Mouse (Mus musculus): ENCODE data around the gene Nhlrc3. TPM values are rescaled to one million over a fixed set of nuclear protein-coding genes. Genes with fewer than 3 reads are reported as not detected.

The Nhlrc3 gene
- polyA plus RNA-seq, 1 experiment from 2014 or later: 9.0 TPM

DNA sequence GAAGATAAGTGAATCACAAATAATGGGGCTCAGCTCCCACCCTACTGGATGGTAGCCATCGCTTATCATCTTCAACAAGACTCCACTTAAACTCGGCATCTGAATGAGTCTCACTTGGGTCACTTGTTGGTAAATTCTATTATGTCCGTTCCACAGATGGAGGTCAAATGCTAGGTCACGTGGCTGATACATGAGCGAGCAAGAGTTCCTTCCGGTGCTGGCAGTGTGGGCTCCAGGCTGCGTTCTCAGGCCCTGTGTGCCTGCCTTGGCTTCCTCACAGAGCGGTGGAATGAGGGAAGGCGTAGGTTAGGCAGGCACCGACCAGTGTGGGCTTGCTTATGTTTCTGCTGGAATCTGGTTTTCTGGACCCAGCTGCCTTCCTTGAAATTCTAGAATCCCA lies 23.4 kb upstream of the Nhlrc3 start:
- ATAC-seq (ENCODE audit: low FRiP score, low TSS enrichment) (no peak), DNase-seq (ENCODE audit: low spot score) (no peak)
- Histone ChIP-seq H3K27ac (replicated peaks) (no peak overlapping the region), H3K4me2 (replicated peaks; ENCODE audit: low read depth) (no peak overlapping the region), H3K36me3 (ENCODE audit: control insufficient read depth, insufficient read depth, low read length) (peaks cover 2% of the 10 kb centered on the region; the same call in 1 of the 2 replicates), H3K9ac (ENCODE audit: low read length) (no peak overlapping the region), H3K9me3 (ENCODE audit: control insufficient read depth, low read length) (no peaks in the 10 kb centered on the region), H3K4me1 (replicated peaks; ENCODE audit: control insufficient read depth, insufficient read depth) (no peaks in the 10 kb centered on the region), H3K4me3 (ENCODE audit: low read depth, low read length) (no peak overlapping the region), H3K27me3 (ENCODE audit: control insufficient read depth, insufficient read depth, low read length) (no peaks in the 10 kb centered on the region)
- WGBS: 61% methylated on average over 10 of the region's 10 CpGs
- TF ChIP-seq EP300 (optimal IDR thresholded peaks at IDR 0.05) (no peak), CTCF (IDR thresholded peaks at IDR 0.05; ENCODE audit: low read depth) (no peak)

DNA sequence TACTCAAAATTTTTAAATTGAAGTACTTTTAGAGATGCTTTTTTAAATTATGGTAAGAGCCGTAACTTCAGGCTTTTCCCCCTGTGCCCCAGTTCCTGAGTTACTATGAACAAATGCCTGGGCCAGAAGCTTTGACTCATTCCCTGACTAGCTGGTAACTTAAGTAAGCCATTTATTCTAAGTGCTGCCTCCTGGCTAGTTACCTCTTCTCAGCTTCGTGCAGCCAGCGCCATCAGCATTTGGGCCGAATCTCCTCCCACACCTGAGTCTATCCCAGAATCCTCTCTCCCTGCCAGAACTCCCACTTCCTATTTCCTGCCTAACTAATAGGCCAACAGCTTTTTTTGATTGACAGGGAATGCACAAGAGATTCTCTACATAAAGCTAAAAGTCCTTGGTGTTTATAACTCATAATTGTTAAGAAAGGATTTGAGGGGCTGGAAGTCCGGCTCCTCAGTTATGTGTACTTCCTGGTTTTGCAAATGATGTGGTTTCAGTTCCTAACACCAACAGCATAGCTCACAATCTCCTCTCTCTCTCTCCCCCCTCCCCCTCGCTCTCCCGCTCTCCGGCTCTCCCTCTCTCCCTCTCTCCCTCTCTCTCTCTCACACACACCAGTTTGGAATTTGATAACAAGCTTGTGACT lies 20.4 kb upstream of the Nhlrc3 start:
- TF ChIP-seq EP300 (optimal IDR thresholded peaks at IDR 0.05) (no peak), CTCF (IDR thresholded peaks at IDR 0.05; ENCODE audit: low read depth) (no peak)

GRCm38 (mm10) chr3:53478419-53479046 lies 15.4 kb upstream of the Nhlrc3 start:
- no peaks in the 10 kb centered on the region for H3K9me3 ChIP-seq (ENCODE audit: control insufficient read depth, low read length)
- no peak overlapping the region for H3K27ac ChIP-seq (replicated peaks)
- no peaks in the 10 kb centered on the region for H3K27me3 ChIP-seq (ENCODE audit: control insufficient read depth, insufficient read depth, low read length)
- no peaks in the 10 kb centered on the region for H3K4me1 ChIP-seq (replicated peaks; ENCODE audit: control insufficient read depth, insufficient read depth)
- ATAC-seq (ENCODE audit: low FRiP score, low TSS enrichment) (peak; percentile 49), DNase-seq (ENCODE audit: low spot score) (no peak)
- H3K4me3 ChIP-seq (ENCODE audit: low read depth, low read length): no peak overlapping the region
- peaks cover 35% of the 10 kb centered on the region for H3K36me3 ChIP-seq (ENCODE audit: control insufficient read depth, insufficient read depth, low read length)
- no peak overlapping the region for H3K9ac ChIP-seq (ENCODE audit: low read length)
- TF ChIP-seq CTCF (IDR thresholded peaks at IDR 0.05; ENCODE audit: low read depth) (no peak), EP300 (optimal IDR thresholded peaks at IDR 0.05) (no peak)
- 92% methylated on average over 30 of the region's 30 CpGs for WGBS
- no peak overlapping the region for H3K4me2 ChIP-seq (replicated peaks; ENCODE audit: low read depth)

More for the DNA sequence above, 20.4 kb upstream of the Nhlrc3 start:
- no peak overlapping the region for H3K4me3 ChIP-seq (ENCODE audit: low read depth, low read length)
- no peaks in the 10 kb centered on the region for H3K4me1 ChIP-seq (replicated peaks; ENCODE audit: control insufficient read depth, insufficient read depth)
- peaks cover 8% of the 10 kb centered on the region; the same call in 1 of the 2 replicates for H3K36me3 ChIP-seq (ENCODE audit: control insufficient read depth, insufficient read depth, low read length)
- WGBS: 79% methylated on average over 8 of the region's 8 CpGs
- no peak overlapping the region for H3K4me2 ChIP-seq (replicated peaks; ENCODE audit: low read depth)
- H3K27ac ChIP-seq (replicated peaks): no peak overlapping the region
- H3K9me3 ChIP-seq (ENCODE audit: control insufficient read depth, low read length): no peaks in the 10 kb centered on the region
- ATAC-seq (ENCODE audit: low FRiP score, low TSS enrichment) (no peak), DNase-seq (ENCODE audit: low spot score) (no peak)
- no peaks in the 10 kb centered on the region for H3K27me3 ChIP-seq (ENCODE audit: control insufficient read depth, insufficient read depth, low read length)
- no peak overlapping the region for H3K9ac ChIP-seq (ENCODE audit: low read length)

DNA sequence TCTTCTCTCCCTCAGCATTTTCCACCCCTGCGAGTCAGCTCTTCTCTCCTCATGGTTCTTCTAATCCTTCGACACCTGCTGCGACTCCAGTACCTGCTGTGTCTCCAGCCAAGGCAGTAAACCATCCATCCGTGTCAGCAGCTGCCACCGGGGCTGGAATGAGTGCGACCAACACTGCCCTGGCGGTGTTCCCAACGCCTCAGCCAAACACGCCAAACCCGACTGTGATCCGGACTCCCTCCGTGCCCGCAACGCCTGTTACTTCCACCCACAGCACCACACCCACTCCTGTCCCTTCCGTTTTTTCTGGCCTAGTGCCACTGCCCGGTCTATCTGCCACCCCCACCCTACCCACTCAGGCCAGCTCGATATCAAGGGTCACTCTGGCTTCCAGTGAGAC lies 14.3 kb upstream of the Nhlrc3 start:
- Histone ChIP-seq H3K36me3 (ENCODE audit: control insufficient read depth, insufficient read depth, low read length) (peaks cover 41% of the 10 kb centered on the region), H3K4me3 (ENCODE audit: low read depth, low read length) (no peak overlapping the region), H3K27ac (replicated peaks) (no peak overlapping the region), H3K27me3 (ENCODE audit: control insufficient read depth, insufficient read depth, low read length) (no peaks in the 10 kb centered on the region), H3K4me1 (replicated peaks; ENCODE audit: control insufficient read depth, insufficient read depth) (no peaks in the 10 kb centered on the region), H3K4me2 (replicated peaks; ENCODE audit: low read depth) (no peak overlapping the region), H3K9ac (ENCODE audit: low read length) (no peak overlapping the region), H3K9me3 (ENCODE audit: control insufficient read depth, low read length) (no peaks in the 10 kb centered on the region)
- ATAC-seq (ENCODE audit: low FRiP score, low TSS enrichment): no peak
- no peak for TF ChIP-seq CTCF (IDR thresholded peaks at IDR 0.05; ENCODE audit: low read depth)
- TF ChIP-seq EP300 (optimal IDR thresholded peaks at IDR 0.05): no peak
- 78% methylated on average over 16 of the region's 17 CpGs for WGBS
- DNase-seq (ENCODE audit: low spot score): no peak

DNA sequence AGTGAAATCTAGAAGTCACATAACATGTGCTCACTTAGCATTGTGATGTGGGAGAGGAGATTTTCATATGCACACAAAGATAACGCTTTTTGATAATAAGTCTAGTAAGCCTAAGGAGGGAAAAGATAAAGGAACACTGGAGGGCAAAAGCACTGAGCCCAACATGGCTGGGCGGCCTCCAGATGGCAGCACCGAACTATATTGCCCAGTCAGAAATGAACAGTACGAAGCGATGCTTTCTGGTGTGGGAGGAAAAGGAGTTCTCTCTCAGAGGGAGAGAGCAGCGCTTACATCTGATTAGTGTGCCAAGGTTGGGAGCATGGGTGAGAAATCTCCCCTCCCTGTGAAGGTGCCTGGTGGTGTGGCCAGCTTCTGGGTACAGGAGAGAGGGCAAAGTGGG lies 12.8 kb upstream of the Nhlrc3 start:
- Histone ChIP-seq H3K27me3 (ENCODE audit: control insufficient read depth, insufficient read depth, low read length) (no peaks in the 10 kb centered on the region), H3K4me1 (replicated peaks; ENCODE audit: control insufficient read depth, insufficient read depth) (no peaks in the 10 kb centered on the region), H3K4me3 (ENCODE audit: low read depth, low read length) (no peak overlapping the region), H3K36me3 (ENCODE audit: control insufficient read depth, insufficient read depth, low read length) (peaks cover 45% of the 10 kb centered on the region), H3K9ac (ENCODE audit: low read length) (no peak overlapping the region), H3K9me3 (ENCODE audit: control insufficient read depth, low read length) (no peaks in the 10 kb centered on the region), H3K27ac (replicated peaks) (no peak overlapping the region), H3K4me2 (replicated peaks; ENCODE audit: low read depth) (no peak overlapping the region)
- 44% methylated on average over 6 of the region's 6 CpGs for WGBS
- TF ChIP-seq EP300 (optimal IDR thresholded peaks at IDR 0.05) (no peak), CTCF (IDR thresholded peaks at IDR 0.05; ENCODE audit: low read depth) (peak; percentile 86)
- DNase-seq (ENCODE audit: low spot score) (peak; percentile 74), ATAC-seq (ENCODE audit: low FRiP score, low TSS enrichment) (peak; percentile 53; the same call in 1 of the 2 replicates)

DNA sequence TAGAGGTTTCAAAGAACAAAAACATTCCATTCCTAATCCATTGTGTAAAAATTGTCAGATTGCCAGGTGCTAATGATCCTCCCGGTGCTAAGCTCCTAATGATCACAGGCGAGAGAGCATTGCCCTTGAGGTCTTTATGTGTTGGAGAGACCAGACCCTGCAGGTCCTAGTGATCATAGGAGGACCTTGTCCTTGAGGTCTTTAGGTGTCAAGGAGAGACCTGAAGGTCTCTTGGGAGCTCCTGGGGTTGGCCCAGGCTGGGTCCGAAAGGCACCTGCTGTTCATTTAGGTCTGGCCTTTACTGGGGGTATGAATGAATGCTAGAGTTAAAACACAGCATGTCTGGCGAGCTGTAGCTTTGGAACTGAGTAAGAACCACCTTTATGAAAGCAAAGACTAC lies 11.0 kb upstream of the Nhlrc3 start:
- DNase-seq (ENCODE audit: low spot score) (no peak), ATAC-seq (ENCODE audit: low FRiP score, low TSS enrichment) (no peak)
- Histone ChIP-seq H3K4me2 (replicated peaks; ENCODE audit: low read depth) (no peak overlapping the region), H3K27ac (replicated peaks) (no peak overlapping the region), H3K27me3 (ENCODE audit: control insufficient read depth, insufficient read depth, low read length) (no peaks in the 10 kb centered on the region), H3K9ac (ENCODE audit: low read length) (no peak overlapping the region), H3K36me3 (ENCODE audit: control insufficient read depth, insufficient read depth, low read length) (peaks cover 43% of the 10 kb centered on the region), H3K9me3 (ENCODE audit: control insufficient read depth, low read length) (no peaks in the 10 kb centered on the region), H3K4me1 (replicated peaks; ENCODE audit: control insufficient read depth, insufficient read depth) (no peaks in the 10 kb centered on the region), H3K4me3 (ENCODE audit: low read depth, low read length) (no peak overlapping the region)
- 68% methylated on average over 4 of the region's 4 CpGs for WGBS
- no peak for TF ChIP-seq EP300 (optimal IDR thresholded peaks at IDR 0.05)
- no peak for TF ChIP-seq CTCF (IDR thresholded peaks at IDR 0.05; ENCODE audit: low read depth)

Data from stomach, postnatal 0 days (tissue).